Mouse (Mus musculus) hindbrain, embryonic 11.5 days (tissue): ENCODE data around the gene Zfp12. TPM values are rescaled to one million over a fixed set of nuclear protein-coding genes. Genes with fewer than 3 reads are reported as not detected.

Source experiments
- ATAC-seq: fragments of 200-750 bp; cut with Nextera tagmentation; 2 replicates; pipeline ENCODE4 v1.8.0; 2017; ENCODE audit warnings: mild to moderate bottlenecking, moderate TSS enrichment, moderate library complexity; ENCODE audit not compliant: low FRiP score
- DNase-seq: peaks from one replicate; pipeline ENCODE4 v3.0.0-alpha.2; 2015; ENCODE audit warnings: low spot score
- H3K27ac ChIP-seq: fragments of 300-500 bp; sonication (generic); 2 replicates; pipeline ENCODE4 v1.5.1; 2014; ENCODE audit warnings: mild to moderate bottlenecking, low read depth, low read length
- H3K27me3 ChIP-seq: fragments of 300-500 bp; sonication (generic); 2 replicates; pipeline ENCODE4 v1.6.1; 2014; ENCODE audit warnings: mild to moderate bottlenecking, low read length, moderate library complexity, mixed read lengths; ENCODE audit not compliant: control insufficient read depth, insufficient read depth
- H3K36me3 ChIP-seq: fragments of 300-500 bp; sonication (generic); 2 replicates; pipeline ENCODE4 v1.6.1; 2014; ENCODE audit warnings: mild to moderate bottlenecking, low read length, moderate library complexity, mixed read lengths; ENCODE audit not compliant: control insufficient read depth, insufficient read depth
- H3K4me1 ChIP-seq: fragments of 300-500 bp; sonication (generic); replicated peaks from 2 replicates; pipeline ENCODE4 v1.6.1; 2014; ENCODE audit warnings: low read length, mixed read lengths; ENCODE audit not compliant: control insufficient read depth, insufficient read depth
- H3K4me2 ChIP-seq: fragments of 300-500 bp; sonication (generic); replicated peaks from 2 replicates; pipeline ENCODE4 v1.6.1; 2014; ENCODE audit warnings: mild to moderate bottlenecking, low read depth, low read length
- H3K4me3 ChIP-seq: fragments of 300-500 bp; sonication (generic); 2 replicates; pipeline ENCODE4 v1.5.1; 2014; ENCODE audit warnings: low read depth, low read length
- H3K9ac ChIP-seq: fragments of 300-500 bp; sonication (generic); 2 replicates; pipeline ENCODE4 v1.6.1; 2014; ENCODE audit warnings: low read depth, low read length
- H3K9me3 ChIP-seq: fragments of 300-500 bp; sonication (generic); 2 replicates; pipeline ENCODE4 v1.6.1; 2016; ENCODE audit warnings: low read length; ENCODE audit not compliant: control insufficient read depth
- WGBS: fragments of 180-500 bp; shearing (Covaris S2); extraction: QIAGEN DNeasy Blood & Tissue Kit; methylation state at CpG from one replicate; pipeline ENCODE4 v1.1.7; 2014; 5-methylcytosine and 5-hydroxymethylcytosine counted together
- polyA plus RNA-seq: library from polyadenylated mRNA; unstranded; fragments of >200 nt; fragmentation: Nextera tagmentation; extraction: Ambion mirVana; gene quantifications from 2 replicates; pipeline ENCODE4 v1.2.1, GENCODE M21; 2014

Gene Zfp12
- polyA plus RNA-seq, 1 experiment from 2014 or later, result 20.3 TPM

GRCm38 (mm10) chr5:143254487-143255130, 19.6 kb downstream of the Zfp12 start:
- no peak overlapping the region for H3K27ac ChIP-seq
- no peaks in the 10 kb centered on the region for H3K9me3 ChIP-seq
- peak; percentile 19; the same call in 1 of the 2 replicates for ATAC-seq
- peak overlapping the region; percentile 35; the same call in 1 of the 2 replicates for H3K4me3 ChIP-seq
- H3K27me3 ChIP-seq, result peaks cover 64% of the 10 kb centered on the region
- peak overlapping the region; percentile 7; the same call in 1 of the 2 replicates for H3K4me2 ChIP-seq
- 0 out of 2 replicates have a peak, but pooled peaks cover 5% of the 10 kb centered on the region for H3K36me3 ChIP-seq
- H3K9ac ChIP-seq, result no peak overlapping the region
- peaks cover 15% of the 10 kb centered on the region for H3K4me1 ChIP-seq
- WGBS, result 4% methylated on average over 66 of the region's 66 CpGs
- no peak for DNase-seq

DNA sequence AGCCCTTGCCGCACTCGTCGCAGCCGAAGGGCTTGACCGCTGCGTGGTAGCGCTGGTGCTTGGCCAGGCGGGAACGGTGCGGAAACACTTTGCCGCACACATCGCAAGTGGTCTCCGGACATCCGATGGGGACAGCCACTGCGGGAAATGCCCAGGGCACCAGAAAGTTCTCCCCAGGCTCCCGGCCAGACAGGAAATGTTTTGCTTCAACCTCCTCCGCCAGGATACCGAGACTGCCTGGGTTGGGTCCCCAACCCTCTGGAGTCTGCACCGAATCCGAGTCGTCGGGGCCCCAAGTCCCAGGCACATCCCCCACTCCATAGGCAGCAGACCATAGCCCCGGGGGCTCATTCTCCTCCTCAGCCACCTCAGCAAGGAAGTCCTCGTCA, 20.2 kb downstream of the Zfp12 start:
- Histone ChIP-seq H3K4me1 (peaks cover 15% of the 10 kb centered on the region), H3K9me3 (no peaks in the 10 kb centered on the region), H3K9ac (no peak overlapping the region), H3K4me2 (peak overlapping the region; percentile 7; the same call in 1 of the 2 replicates), H3K27me3 (peaks cover 64% of the 10 kb centered on the region), H3K27ac (no peak overlapping the region), H3K36me3 (0 out of 2 replicates have a peak, but pooled peaks cover 5% of the 10 kb centered on the region), H3K4me3 (no peak overlapping the region)
- DNase-seq (no peak), ATAC-seq (0 out of 2 replicates have a peak, but pooled peaks have one; percentile 8)
- WGBS, result 9% methylated on average over 24 of the region's 24 CpGs

DNA sequence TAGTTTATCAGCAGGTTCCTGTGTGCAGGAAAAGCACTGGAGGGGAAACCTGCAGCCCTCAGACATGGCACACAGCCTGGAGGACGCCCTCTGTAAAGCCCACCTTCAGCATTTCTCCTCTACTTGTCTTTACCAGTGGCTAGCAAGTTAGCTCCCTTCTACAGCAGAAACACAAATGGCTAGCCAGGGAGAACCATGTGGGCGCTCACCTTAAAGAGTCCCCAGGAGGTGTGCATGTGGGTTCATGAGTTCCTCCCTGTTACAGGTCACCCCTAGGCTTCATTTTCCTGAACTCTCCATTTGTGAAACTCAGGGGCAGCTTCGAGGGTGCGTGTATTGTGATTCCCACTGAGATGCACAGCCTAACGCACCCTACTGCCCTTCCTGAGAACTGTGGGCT, 20.8 kb downstream of the Zfp12 start:
- H3K9ac ChIP-seq, result no peak overlapping the region
- no peaks in the 10 kb centered on the region for H3K9me3 ChIP-seq
- peaks cover 64% of the 10 kb centered on the region for H3K27me3 ChIP-seq
- H3K4me3 ChIP-seq, result no peak overlapping the region
- H3K27ac ChIP-seq, result no peak overlapping the region
- H3K4me2 ChIP-seq, result no peak overlapping the region
- ATAC-seq (no peak), DNase-seq (peak; percentile 11)
- H3K4me1 ChIP-seq, result peaks cover 15% of the 10 kb centered on the region
- H3K36me3 ChIP-seq, result 0 out of 2 replicates have a peak, but pooled peaks cover 8% of the 10 kb centered on the region
- WGBS, result 69% methylated on average over 5 of the region's 5 CpGs

- peaks cover 6% of the 10 kb centered on the region; the same call in 1 of the 2 replicates for H3K36me3 ChIP-seq
- H3K4me3 ChIP-seq, result no peak overlapping the region
- 93% methylated on average over 8 of the region's 8 CpGs for WGBS
- H3K27me3 ChIP-seq, result peaks cover 13% of the 10 kb centered on the region
- no peaks in the 10 kb centered on the region for H3K4me1 ChIP-seq
- H3K27ac ChIP-seq, result no peak overlapping the region
- H3K4me2 ChIP-seq, result no peak overlapping the region
- ATAC-seq (no peak), DNase-seq (no peak)
- H3K9me3 ChIP-seq, result no peaks in the 10 kb centered on the region
- H3K9ac ChIP-seq, result no peak overlapping the region
Observed at GRCm38 (mm10) chr5:143261636-143262035, 26.7 kb downstream of the Zfp12 start.

GRCm38 (mm10) chr5:143264689-143265088, 29.7 kb downstream of the Zfp12 start:
- WGBS, result 91% methylated on average over 10 of the region's 10 CpGs
- H3K27me3 ChIP-seq, result no peaks in the 10 kb centered on the region
- no peak overlapping the region for H3K4me2 ChIP-seq
- H3K27ac ChIP-seq, result no peak overlapping the region
- DNase-seq (no peak), ATAC-seq (no peak)
- peaks cover 5% of the 10 kb centered on the region; the same call in 1 of the 2 replicates for H3K4me1 ChIP-seq
- peaks cover 4% of the 10 kb centered on the region; the same call in 1 of the 2 replicates for H3K36me3 ChIP-seq
- no peaks in the 10 kb centered on the region for H3K9me3 ChIP-seq
- no peak overlapping the region for H3K9ac ChIP-seq
- H3K4me3 ChIP-seq, result no peak overlapping the region

GRCm38 (mm10) chr5:143265409-143265808, 30.4 kb downstream of the Zfp12 start:
- peaks cover 5% of the 10 kb centered on the region; the same call in 1 of the 2 replicates for H3K4me1 ChIP-seq
- H3K4me2 ChIP-seq, result no peak overlapping the region
- ATAC-seq (no peak), DNase-seq (no peak)
- no peak overlapping the region for H3K27ac ChIP-seq
- H3K27me3 ChIP-seq, result no peaks in the 10 kb centered on the region
- H3K9me3 ChIP-seq, result no peaks in the 10 kb centered on the region
- 55% methylated on average over 1 of the region's 1 CpGs for WGBS
- H3K36me3 ChIP-seq, result peaks cover 3% of the 10 kb centered on the region; the same call in 1 of the 2 replicates
- H3K9ac ChIP-seq, result no peak overlapping the region
- H3K4me3 ChIP-seq, result no peak overlapping the region

DNA sequence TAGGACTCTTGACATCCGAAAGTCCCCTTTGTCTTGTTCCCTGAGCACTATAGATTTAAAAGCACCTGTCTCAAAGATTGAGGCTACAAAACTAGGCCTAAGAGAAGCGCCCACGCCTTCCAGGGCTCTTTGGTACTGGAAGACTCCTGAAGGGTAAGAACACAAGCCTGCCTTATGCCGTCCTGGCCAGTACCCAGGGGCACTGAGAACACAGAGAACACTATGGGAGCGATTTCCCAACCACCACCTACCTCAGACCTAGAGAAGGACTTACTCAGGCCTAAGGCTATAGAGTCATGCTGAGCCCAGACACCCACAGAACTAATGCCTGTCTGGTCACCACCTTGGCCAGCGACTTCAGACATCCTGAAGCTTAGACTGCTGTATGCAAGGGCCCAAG, 31.8 kb downstream of the Zfp12 start:
- Histone ChIP-seq H3K27ac (no peak overlapping the region), H3K27me3 (no peaks in the 10 kb centered on the region), H3K9me3 (no peaks in the 10 kb centered on the region), H3K4me1 (peaks cover 8% of the 10 kb centered on the region; the same call in 1 of the 2 replicates), H3K4me3 (no peak overlapping the region), H3K36me3 (no peaks in the 10 kb centered on the region; the same call in 1 of the 2 replicates), H3K9ac (no peak overlapping the region), H3K4me2 (no peak overlapping the region)
- 82% methylated on average over 6 of the region's 6 CpGs for WGBS
- ATAC-seq (no peak), DNase-seq (no peak)

DNA sequence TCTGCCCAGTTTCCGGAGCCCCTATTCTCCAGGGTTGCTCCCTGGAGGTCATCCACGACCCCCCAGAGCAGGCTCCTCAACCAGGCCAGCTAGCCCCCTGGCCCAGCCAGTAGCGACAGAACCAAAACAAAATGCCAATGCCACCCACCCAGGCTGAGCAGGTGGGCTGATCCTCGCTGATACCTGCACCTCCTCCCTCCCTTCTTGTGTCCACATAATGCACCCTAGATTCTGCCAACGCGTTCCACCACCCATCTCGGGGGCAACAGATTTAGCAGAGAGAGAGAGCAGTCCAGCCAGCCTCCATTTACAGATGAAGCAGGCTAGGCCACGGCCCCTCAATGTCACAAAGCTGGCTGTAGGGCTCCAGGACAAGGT, 34.0 kb downstream of the Zfp12 start:
- Histone ChIP-seq H3K27ac (peak overlapping the region; percentile 78; the same call in 1 of the 2 replicates), H3K4me2 (peak overlapping the region; percentile 95)
- 0 out of 2 replicates have a peak, but pooled peaks have one; percentile 3 for ATAC-seq

More for the DNA sequence above, 34.0 kb downstream of the Zfp12 start:
- Histone ChIP-seq H3K36me3 (no peaks in the 10 kb centered on the region), H3K4me1 (peaks cover 8% of the 10 kb centered on the region; the same call in 1 of the 2 replicates), H3K9ac (peak overlapping the region; percentile 98), H3K9me3 (no peaks in the 10 kb centered on the region), H3K27me3 (no peaks in the 10 kb centered on the region), H3K4me3 (peak overlapping the region; percentile 83)
- 25% methylated on average over 8 of the region's 8 CpGs for WGBS
- DNase-seq, result no peak
